Mouse (Mus musculus) layer of hippocampus, adult 6 months (tissue): ENCODE data around the gene Apip. TPM values are rescaled to one million over a fixed set of nuclear protein-coding genes. Genes with fewer than 3 reads are reported as not detected.

ENCODE experiments used
- long read RNA-seq, 2 experiments: library from polyadenylated mRNA; unstranded; transcript quantifications; one replicate each; pipeline ENCODE4 v2.0.0; 2019 to 2020
- polyA plus RNA-seq: library from polyadenylated mRNA; unstranded; fragments of <200 nt; fragmentation: Nextera tagmentation; gene quantifications from 2 replicates; pipeline ENCODE4 v1.2.3, GENCODE M21; 2021

Apip gene
- polyA plus RNA-seq: 41.4 and 55.3 TPM in 2 replicates
- long read RNA-seq, experiment 1, transcript Apip-202 (6 exons, 837 nt): minor isoform, 10 of 49 reads
- long read RNA-seq, experiment 1, transcript Apip-201 (7 exons, 919 nt): major isoform, 28 of 49 reads
- long read RNA-seq, experiment 1, partial matches to known transcripts: 9 of 49 reads
- long read RNA-seq, experiment 1, other reads (novel, unspliced or antisense): 2 of 49 reads
- long read RNA-seq, experiment 2, partial matches to known transcripts: 14 of 26 reads
- long read RNA-seq, experiment 2, other reads (novel, unspliced or antisense): 6 of 26 reads

DNA sequence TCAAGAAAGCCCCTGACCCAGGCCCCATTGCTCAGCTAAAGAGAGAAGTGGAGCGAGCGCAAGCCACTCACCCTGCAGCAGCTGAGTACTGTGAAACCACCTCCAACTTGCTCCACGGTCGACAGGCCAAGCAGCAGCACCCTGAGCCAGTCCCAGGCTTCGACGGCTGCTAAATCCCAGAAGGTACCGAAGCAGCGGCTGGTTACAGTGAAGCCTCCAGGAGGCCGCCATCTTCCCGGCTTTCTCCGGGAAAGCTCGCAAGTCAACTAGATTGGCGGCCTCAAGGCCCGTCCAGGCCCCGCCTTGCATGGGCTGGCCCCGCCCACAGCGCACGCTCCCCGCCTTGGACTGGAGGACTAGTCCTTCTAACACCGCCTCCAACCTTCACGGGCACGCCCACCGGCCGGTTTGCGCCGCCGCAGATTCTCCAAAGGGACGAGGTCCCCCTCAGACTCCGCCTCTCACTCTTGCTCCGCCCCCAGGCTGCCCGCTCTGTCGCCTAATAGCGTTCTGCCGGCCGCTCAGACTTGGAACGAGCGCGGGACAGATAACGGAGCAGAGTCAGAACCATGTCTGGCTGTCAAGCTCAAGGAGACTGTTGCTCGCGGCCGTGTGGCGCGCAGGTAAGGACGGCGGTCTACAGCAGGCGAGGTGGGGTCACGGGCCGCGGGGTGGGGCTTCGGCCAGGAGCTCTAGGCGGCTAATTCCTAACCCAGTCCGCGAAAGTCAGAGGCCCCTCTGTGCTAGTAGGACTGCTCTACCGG lies at the start of gene Apip, which contains the start of gene Pdhx:
Gene Apip (plus strand): TSS at position 457 of the 764 bp plus-strand sequence.
Gene Pdhx (minus strand): TSS at position 295 of the 764 bp plus-strand sequence.

Other genes starting within 250 kb of the Apip start
- 1.9 and 2.7 TPM in 2 replicates for gene Cd44, start 172.0 kb upstream of the Apip start, polyA plus RNA-seq
- 55.9 and 56.8 TPM in 2 replicates for gene Pdhx, start 162 bp upstream of the Apip start, polyA plus RNA-seq
- gene Ehf, start 229.6 kb downstream of the Apip start, polyA plus RNA-seq: 0.23 TPM in 1 of 2 replicates, not detected in the other